Mouse (Mus musculus) frontal cortex, postnatal 25 days (tissue): ENCODE measurements around the gene Fgfr2.

Experiments
- DNase-seq, 2 experiments: peaks; one replicate each; pipeline ENCODE4 v3.0.0; 2022; ENCODE audit warnings: low spot score in 2 of 2

Fgfr2 gene

DNA sequence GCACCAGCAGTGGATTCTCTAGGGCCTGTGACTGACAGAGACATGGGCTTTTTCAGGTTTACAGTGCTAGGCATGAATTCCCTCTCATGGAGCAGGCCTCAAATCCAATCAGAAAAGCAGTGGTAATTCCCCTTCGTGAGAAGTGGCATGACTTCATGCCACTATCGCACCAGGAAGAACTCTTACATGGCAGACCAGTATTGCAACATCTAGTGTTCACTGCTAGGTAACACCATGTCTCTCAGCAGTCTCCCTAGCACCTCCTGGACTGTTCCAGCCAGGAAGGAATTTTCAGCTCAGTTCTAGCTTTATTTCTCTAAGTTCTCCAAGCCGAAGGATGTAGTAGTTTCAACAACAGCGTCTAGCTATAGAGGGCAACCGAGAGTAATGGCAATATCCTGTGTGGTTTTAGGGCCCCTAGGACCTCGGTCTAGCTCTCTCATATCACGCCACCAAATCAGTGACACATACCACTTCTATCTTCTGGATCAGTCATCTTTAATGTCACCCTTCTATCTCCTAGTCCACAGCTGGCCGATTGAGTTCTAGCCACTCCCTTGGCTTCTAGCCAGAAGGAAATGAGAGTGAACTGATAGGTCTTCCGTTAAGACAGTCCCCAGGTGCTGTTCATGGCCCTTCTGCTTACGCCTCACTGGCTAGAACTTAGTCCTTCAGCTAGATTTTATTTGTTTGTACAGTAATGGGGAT, 720.6 kb downstream of the Fgfr2 start:
- no peak for DNase-seq

DNA sequence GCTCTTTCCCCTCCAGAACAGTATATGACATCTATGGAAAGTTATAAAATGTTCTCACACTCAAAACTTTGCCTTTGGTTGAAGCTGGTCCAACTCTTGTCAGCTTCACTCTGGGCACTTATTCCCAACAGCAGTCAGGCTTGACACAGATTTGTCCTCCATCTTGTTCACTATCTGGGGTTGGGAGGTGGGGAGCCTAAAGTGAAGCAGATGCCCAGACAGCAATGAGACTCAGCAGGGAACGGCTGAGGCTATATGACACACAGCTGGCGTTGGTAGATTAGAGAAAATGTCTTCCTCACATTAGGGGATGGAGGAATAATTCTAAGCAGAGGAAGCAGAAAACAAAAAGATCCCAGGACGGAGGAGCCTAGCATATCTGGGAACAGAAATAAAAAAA, 724.7 kb downstream of the Fgfr2 start:
- DNase-seq, result no peak

DNA sequence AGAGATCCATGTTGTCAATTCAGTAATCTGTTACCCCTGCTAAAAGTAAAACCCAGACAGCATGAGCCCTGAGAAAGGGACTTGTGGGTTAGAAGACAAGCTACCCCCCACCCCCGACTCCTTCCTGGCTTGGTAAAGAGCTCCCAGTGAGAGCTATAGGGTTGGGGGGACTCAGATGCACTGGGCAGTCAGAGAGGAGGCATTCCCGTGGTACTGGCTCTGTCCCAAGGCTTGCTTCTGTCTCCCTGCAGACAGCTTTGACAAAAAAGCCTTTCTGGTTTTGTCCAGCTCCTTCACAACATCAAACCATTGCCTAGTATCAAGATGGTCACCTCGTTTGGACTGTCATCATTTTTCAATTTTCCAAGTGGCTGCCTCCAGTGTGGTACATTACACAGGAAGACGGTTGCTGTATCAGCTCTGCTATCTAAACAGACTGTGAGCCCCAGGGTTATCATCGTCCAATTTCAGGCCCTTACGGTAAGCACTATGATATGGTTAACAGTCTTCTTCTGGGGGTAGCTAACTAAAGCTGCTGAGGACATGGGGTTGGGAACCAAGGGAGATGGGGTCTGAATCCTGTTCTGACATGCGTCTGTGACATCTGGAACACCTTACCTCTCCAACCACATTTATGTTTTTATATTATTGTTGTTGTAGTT, 726.4 kb downstream of the Fgfr2 start:
- no peak for DNase-seq

DNA sequence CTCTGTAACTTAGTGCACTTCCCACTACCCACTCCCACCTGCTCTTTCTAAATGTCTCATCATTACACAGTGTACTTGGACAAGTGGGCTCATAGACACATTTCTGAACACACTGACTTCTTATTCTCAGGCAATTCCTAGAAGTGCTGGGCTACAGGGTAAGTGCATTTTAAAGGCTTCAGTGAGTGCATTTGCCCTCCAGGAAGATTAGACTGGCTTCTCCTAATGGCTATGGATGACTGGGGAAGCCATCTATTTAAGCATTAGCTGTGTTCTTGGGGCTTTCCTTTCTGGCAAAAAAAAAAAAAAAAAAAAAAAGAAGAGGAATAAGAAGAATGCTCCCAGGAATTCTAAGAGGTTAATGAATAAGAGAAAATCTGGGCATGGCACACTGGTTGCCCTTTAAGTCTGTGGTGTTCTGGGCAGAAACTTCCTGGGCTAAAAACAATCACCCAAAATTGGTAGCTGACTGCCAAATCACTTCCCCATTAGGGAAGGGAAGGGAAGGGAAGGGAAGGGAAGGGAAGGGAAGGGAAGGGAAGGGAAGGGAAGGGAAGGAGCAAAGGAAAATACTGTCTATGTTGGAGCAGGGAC, 729.5 kb downstream of the Fgfr2 start:
- no peak for DNase-seq

DNA sequence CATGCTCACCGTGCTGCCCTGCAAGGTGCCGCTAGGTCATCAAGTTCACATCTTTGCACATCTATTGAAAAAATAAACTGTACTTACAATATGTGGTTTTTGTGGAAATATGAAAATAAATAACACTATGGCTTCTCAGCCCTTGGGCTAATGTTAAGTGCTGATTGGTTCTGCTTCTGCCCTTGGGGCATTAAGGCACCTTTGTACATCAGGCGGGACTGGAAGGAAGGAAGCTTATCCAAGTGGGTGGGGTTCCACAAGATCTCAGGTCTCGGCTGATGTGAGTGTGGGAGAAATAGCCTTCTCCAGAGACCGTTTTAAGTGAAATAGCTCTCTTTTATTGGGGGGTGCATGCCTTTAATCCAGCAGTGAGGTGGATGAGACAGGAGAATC, 730.1 kb downstream of the Fgfr2 start:
- DNase-seq, result no peak

DNA sequence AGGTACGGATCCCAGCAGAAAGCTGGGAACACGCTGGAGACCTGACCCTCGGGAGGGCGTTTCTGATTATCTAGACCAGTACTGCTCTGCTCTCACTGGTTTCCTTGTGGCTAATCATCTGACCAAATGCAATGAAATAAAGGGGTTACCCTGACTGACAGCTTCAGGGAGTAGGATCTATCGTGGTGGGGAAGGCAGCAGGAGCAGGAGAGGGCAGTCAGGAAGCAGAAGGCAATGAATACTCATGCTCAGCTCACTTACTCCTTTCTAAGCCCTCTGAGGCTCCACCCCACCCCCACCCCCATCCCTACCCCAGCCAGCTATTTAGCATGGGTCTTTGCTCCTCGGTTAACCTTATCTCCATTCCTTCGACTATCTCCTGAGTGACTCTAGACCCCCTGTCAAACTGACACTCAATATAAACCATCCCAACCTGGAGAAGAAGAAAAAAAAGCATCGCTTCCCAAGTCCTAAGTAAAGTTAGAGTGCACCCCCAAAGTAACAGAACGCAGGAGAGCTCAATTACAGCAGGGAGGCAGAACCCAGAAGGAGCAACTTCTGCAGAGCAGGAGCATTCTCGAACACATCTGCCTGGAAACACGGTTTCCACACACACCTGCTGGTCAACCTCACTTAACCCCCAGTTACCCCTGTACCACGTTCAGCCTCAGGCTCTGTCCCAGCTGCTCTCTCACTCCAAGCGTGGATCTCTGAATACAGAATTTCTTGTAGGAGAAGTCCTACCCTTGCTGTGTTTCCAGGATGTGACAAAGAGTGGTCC, 730.7 kb downstream of the Fgfr2 start:
- DNase-seq, result no peak

GRCm38 (mm10) chr7:132389473-132389872, 733.7 kb downstream of the Fgfr2 start:
- DNase-seq, result no peak

DNA sequence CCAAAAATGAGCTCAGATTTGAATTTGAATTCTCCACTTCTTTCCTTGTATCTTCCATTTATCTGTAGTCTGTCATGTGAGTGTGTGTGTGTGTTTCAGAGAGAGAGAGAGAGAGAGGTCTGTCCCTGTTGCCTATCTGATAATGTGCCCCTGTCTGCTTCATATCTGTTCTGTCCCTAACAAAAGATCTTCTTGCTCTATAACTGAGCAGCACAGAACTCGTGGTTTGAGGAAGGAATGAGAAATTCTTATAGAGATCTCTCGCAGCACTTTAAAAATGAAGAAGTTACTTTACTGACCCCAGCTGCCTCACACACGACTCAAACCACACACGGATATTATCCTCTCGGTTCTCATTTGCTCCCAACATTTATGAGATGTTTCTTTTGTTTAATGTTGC, 735.6 kb downstream of the Fgfr2 start:
- no peak for DNase-seq

- no peak for DNase-seq
These were observed 736.8 kb downstream of the Fgfr2 start for GRCm38 (mm10) chr7:132386316-132386715.

DNA sequence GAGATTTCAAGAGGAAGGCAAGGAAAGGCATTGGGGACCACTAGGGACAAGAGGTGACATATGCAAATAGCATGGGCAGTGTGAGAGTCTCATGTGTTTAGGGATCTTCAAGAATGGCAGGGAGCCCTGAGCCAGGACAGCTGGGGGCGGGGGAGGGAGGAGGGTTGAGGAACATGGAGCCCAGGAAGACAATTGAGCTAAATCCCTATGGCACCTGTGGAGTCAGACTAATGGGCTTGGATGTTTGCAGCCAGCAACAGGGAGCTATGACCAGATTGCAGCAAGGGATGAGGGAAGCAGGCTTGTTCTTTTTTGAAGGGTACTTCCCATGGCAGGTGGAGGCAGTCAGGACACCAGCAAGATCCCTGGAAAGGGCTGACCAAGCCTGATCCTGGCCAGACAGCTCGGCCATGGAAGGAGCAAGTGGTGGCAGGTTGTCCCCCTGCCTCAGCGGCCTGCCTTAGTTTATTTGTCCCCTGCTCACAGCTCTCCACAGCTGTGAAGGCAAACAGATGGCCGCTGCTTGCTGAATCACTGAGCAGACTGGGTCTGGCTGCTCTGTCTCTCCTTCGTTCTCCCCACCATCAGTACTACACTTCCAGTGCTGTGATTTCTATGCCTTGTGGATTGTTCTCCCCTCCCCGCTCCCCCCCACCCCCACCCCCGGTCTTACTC, 737.6 kb downstream of the Fgfr2 start:
- DNase-seq, result no peak

DNA sequence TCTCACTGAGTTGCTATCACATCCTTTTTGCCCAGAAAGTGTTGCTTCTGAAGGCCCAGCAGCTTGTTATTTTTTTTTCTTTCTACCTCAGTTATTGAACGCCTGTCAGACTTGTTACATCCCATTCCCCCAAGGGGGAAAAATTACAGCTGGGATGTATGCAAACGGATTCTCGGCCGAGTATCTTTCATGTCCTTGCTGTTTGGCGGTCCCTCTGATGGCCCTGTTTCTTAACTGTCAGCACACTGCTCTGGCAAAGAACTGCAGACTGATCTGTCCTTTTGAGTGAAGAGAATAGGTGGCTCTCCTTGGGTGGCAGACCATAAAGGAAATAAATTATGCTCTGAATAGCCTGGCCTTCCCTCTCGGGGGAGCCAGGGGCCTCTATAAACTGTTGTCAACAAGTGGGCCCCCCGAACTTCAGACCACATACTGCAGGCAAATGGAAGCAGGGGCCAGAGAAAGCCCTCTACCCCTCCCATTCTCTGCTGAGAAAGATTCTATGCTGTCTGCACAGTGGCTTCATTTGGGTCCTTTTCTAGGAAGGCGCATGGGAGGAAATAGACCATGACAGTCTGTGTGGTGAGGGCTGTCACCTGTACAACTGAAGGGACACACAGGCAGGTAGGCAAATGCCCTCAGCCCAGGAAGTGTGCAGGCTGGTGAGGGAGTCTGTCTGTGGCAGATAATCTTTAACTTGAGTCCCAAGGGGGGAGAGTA, 738.3 kb downstream of the Fgfr2 start:
- no peak for DNase-seq

DNA sequence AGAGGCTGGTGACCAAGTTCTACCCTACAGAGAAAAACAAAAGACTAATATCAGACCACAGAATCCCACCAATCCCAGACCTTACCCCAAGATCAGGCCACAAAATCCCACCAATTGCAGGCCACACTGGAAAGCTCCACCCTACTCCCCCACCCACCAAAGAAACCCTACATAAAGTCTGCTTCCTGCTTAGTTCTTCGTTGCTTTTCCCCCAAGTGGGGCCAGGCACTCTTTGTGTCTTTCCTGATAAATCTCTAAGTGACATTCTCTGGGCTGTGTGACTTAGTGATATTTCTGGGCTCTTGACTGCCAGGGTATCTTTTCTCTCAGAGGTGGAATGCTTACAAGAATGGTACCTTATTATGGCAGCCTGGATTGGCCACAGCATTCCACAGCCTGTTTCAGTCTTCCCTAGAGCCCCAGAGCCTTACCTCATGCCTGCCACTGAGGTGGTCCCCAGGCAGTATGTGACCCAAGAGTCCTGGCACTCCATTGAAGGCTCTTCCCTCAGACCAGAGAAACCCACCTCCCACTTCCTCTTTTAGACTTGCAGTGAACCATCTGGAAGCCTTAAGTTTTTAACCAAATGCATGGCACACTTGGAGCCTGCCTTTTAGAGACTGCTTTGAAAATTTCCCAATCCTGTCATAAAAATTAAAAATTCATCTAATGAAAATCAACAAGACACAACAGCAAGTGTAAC, 742.4 kb downstream of the Fgfr2 start:
- no peak for DNase-seq

GRCm38 (mm10) chr7:132377913-132378312, 745.2 kb downstream of the Fgfr2 start:
- no peak for DNase-seq

DNA sequence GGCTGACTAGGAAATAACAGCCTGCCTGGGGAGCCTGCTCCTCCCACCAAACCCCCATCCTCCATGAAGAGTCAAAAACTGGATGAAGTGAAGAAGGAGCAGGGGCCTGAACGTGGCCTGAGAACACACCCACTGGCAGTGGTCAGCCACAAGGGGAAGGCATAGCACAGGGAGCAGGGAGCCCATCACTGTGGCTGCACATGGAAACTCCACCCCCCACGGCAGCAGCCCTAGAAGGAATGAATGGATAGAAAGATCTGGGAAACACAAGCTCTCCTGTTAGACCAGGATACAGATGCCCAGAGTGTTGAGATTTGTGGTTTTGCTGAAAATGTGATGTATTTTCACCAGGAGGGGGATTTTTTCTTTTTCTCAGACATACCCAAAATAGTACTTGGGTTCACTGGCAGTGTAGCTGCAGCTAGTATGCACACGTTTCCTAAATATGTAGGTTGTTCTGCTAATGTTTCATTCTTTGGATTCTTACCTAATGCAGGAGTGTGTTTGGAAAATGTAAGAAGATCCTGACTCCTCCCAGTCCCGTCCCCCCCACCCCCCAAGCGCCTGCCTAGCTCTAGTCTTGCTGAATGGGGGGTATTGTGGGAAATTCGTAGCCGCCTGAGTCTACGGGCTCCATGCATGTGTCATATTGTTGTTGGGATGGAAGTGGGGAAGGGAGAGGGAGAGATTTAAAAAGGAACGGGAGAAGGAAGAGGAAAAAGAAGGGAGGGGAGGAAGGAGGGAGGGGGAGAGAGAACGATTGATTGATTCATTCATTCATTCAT, 749.4 kb downstream of the Fgfr2 start:
- no peak for DNase-seq

DNA sequence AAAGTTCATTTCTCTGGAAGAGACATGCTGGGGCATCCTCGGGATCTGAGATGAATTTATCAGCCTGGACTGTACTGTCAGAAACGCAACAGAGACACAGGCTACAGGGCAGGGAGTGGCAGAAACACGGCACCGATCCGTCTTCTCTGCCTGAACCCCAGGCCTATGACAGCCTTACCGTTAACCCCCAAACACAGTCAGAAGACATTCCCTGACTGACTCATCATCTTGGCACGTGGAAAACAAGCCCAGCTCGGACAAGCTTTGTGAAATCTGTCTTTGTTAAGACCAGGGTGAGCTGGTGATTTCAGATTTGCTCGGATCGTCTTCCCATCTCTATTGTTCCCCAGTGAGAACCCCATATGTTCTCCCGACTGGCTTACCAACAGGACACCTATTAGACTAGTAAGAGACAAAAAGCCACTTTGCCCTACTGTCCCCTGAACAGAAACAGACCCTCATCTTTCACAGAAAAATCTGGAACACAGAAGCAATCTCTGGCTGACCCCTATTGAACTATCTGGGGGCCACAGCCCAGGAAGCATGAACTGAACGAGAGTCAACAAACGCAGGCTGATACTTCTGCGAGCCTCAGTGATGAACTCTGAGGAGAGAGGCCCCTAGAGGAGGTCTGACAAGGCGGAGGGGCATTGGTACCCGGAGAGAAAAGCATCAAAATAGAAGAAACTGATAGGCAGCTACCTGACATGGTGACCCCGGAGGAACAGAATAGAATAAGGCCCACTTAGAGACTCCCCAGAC, 750.2 kb downstream of the Fgfr2 start:
- no peak for DNase-seq

DNA sequence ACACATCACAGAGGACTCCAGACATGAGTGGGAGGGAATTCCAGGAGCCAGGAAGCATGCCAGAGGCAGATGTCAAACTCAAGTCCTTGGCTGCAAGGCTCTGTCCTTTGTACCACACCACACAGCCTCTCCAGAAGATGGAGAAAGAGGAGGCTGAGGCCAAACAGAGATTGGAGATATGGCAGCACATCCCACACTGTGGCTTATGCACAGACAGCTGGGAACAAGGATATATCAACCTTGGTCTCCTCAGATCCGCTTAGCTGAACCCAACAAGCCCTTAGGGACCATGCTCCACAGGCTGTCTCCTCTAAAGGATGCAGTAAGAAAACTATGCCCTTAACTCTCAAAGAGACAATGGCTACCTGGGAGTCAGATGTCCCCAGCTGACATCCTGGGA, 751.3 kb downstream of the Fgfr2 start:
- no peak for DNase-seq

GRCm38 (mm10) chr7:132369784-132370183, 753.4 kb downstream of the Fgfr2 start:
- no peak for DNase-seq

- DNase-seq, result no peak
These were observed 754.3 kb downstream of the Fgfr2 start for GRCm38 (mm10) chr7:132368859-132369258.

DNA sequence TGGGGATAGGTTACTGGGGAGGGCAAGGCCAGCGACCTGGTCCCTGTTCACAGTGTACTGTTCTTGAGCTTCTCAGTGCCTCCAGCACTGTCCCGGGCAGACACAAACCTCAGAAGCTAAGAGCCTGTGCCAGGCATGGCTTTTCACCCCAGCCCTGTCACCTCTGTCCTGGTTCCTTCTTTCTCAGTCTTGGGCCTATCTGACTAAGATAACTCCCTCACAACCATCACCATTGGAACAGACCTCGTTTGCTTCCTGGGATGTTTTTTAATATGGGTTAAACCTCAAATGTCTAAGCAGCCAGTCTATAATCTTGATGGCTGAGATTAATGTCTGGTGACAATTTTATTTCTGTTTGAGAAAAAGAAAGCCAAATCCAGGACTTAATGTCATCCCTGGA, 755.8 kb downstream of the Fgfr2 start:
- no peak for DNase-seq
